Mouse (Mus musculus): ENCODE measurements at regions not wholly inside any gene's neighbourhood (a gene's known extent, or its start where the extent isn't known, plus 50 kb on each side); places are given as distances from the start of the nearest gene placed in this dataset.

DNA sequence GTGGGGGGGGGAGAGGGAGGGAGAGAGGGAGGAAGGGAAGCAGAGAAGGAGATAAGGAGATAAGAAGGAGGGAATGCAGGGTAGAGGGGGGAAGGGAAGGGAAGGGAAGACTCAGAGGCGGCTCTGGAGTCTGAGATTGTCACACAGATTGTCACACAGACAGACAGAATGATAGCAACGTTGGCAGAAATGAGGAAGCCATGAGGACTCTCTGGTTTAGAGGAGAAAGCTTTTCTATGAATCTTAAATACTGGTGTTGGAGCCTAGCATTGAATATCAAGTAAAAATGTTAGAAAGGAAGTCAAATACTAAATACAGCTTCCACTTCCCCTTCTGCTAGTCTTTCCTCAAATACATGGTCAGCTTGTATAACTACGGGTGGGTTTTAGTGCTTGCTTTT, 174.4 kb upstream of the Rbms1 start:
- 47% methylated on average over 3 of the region's 3 CpGs for WGBS
- Histone ChIP-seq H3K36me3 (no peaks in the 10 kb centered on the region), H3K4me1 (peaks cover 12% of the 10 kb centered on the region), H3K4me2 (replicated peaks) (no peak overlapping the region), H3K9ac (no peak overlapping the region), H3K9me3 (replicated peaks) (no peaks in the 10 kb centered on the region), H3K27me3 (no peaks in the 10 kb centered on the region), H3K27ac (replicated peaks) (no peak overlapping the region), H3K4me3 (replicated peaks) (no peak overlapping the region)
- ATAC-seq (ENCODE audit: insufficient number of reproducible peaks, low FRiP score, low TSS enrichment, low read depth): no peak

DNA sequence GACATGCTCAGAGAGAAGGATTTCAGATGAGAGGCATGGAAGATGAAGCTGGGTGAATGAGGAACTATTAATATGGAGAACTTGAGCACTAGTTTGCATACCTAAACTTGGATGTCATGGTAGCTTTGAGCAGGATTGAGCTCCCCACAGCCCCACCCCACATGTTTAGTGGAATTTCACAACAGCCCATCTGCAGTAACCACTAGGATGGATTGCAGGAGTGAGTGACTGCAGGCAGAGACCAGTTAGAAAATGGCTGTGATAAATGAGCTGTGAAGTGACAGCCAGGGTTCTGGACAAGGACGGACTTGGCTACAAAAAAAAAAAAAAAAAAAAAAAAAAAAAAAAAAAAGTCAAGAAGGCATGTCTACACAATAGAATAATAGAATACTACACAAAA, 173.9 kb upstream of the Rbms1 start:
- peaks cover 12% of the 10 kb centered on the region for H3K4me1 ChIP-seq
- no peaks in the 10 kb centered on the region for H3K27me3 ChIP-seq
- WGBS: 35% methylated on average over 1 of the region's 1 CpGs
- H3K27ac ChIP-seq (replicated peaks): no peak overlapping the region
- H3K9ac ChIP-seq: no peak overlapping the region
- H3K9me3 ChIP-seq (replicated peaks): no peaks in the 10 kb centered on the region
- H3K4me2 ChIP-seq (replicated peaks): no peak overlapping the region
- H3K4me3 ChIP-seq (replicated peaks): no peak overlapping the region
- no peak for ATAC-seq (ENCODE audit: insufficient number of reproducible peaks, low FRiP score, low TSS enrichment, low read depth)
- no peaks in the 10 kb centered on the region for H3K36me3 ChIP-seq

DNA sequence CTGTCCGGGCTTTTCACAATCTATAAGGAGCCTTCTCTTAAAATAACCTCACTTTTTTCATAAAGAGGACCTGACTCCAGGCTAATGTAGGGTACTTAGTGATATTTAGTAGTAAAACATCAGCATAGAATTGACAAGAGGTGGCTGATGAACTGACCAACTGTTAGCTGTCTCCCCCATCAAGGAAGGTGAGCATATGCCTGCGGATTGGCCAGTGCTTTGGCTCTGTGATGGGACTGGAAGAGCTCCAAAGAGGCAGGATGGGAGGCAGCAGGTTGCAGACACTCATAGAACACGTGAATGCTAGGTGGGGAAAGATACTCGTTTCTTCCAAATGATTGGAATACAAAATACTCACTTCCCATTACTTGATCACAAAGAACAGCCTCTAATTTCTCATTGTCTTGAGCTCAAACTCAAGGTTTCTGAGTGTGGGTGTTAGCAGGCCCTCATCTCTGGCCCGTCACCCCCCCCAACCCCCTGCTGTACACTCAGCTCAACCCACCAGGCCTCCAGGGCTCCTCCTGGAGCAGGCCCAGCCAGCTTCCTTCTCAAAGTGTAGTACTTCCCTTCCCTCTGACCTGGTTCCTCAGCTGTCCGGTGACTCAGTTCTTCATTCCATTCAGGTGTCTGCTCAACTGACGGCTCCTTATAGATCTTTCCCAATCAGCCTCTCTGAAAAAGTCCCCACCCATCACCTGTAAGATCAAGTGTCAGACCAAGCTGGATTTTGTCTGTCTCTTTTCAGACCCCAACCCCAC, 160.2 kb upstream of the Rbms1 start:
- no peak overlapping the region for H3K27ac ChIP-seq (replicated peaks)
- H3K4me1 ChIP-seq: no peaks in the 10 kb centered on the region
- no peak for ATAC-seq (ENCODE audit: insufficient number of reproducible peaks, low FRiP score, low TSS enrichment, low read depth)
- H3K36me3 ChIP-seq: no peaks in the 10 kb centered on the region
- no peak overlapping the region for H3K4me2 ChIP-seq (replicated peaks)
- no peaks in the 10 kb centered on the region for H3K9me3 ChIP-seq (replicated peaks)
- WGBS: 86% methylated on average over 7 of the region's 7 CpGs
- no peak overlapping the region for H3K4me3 ChIP-seq (replicated peaks)
- no peak overlapping the region for H3K9ac ChIP-seq
- H3K27me3 ChIP-seq: no peaks in the 10 kb centered on the region

DNA sequence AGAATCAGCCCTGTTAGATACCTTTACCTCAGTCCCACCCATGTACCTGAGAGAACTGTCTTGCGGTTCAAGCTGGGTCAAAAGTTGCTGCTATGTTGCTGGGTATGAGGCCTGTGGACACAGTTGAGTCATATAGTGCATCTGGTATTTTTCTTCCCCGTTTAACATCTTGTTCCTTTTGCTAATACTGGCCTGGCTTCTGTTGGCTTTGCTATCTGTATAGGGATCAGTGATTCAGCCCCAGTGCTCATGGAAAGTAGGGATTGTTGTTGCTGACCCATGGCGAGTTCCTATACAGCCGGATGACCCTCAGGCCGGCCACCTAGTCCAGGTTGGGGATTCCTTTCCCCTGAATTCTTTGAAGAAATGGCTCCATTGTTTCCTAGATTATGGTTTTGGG, 158.3 kb upstream of the Rbms1 start:
- no peak for ATAC-seq (ENCODE audit: insufficient number of reproducible peaks, low FRiP score, low TSS enrichment, low read depth)
- Histone ChIP-seq H3K27me3 (no peaks in the 10 kb centered on the region), H3K36me3 (no peaks in the 10 kb centered on the region), H3K9me3 (replicated peaks) (no peaks in the 10 kb centered on the region), H3K9ac (no peak overlapping the region), H3K4me1 (no peaks in the 10 kb centered on the region), H3K27ac (replicated peaks) (no peak overlapping the region), H3K4me2 (replicated peaks) (no peak overlapping the region), H3K4me3 (replicated peaks) (no peak overlapping the region)
- WGBS: 84% methylated on average over 5 of the region's 5 CpGs

DNA sequence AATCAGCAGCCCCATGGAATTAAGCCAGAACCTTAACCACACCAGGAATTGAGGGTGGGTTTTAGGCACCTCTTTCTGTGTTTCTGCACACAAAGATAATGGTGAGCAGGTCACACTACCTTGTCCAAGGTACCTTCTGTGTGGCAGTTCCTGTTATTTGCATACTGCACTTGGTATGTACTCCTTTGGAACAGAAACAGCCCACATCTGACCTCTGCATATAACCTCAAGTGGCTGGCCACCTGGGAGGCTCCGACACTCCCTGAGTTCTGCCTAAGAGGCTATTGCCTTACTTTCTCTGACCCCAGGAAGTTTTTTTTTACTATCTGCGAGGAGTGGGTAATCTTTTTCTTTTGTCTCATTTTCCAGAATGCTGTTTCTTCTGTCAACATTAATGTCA, 151.6 kb upstream of the Rbms1 start:
- no peaks in the 10 kb centered on the region for H3K9me3 ChIP-seq (replicated peaks)
- no peak overlapping the region for H3K4me2 ChIP-seq (replicated peaks)
- H3K36me3 ChIP-seq: no peaks in the 10 kb centered on the region
- H3K9ac ChIP-seq: no peak overlapping the region
- 50% methylated on average over 2 of the region's 2 CpGs for WGBS
- no peak for ATAC-seq (ENCODE audit: insufficient number of reproducible peaks, low FRiP score, low TSS enrichment, low read depth)
- H3K27me3 ChIP-seq: no peaks in the 10 kb centered on the region
- no peak overlapping the region for H3K27ac ChIP-seq (replicated peaks)
- H3K4me1 ChIP-seq: no peaks in the 10 kb centered on the region
- H3K4me3 ChIP-seq (replicated peaks): no peak overlapping the region

DNA sequence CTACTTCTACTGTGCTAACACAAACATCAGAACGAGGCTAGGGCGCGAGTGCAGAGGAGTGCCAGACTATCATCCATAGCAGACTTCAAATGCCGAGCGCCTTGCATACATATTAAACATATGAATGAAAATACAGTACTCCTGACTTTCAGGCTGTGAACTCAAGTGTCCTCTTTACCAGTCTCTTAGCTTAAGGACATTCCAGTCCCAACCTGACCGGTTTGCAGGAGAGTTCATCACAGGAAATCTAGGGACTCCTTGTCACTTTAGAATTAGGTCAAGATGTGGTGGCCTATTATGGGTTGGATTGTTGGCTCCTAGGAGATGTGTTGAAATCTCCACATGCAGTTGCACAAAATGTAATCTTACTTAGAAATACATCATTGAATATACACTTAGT, 150.9 kb upstream of the Rbms1 start:
- H3K36me3 ChIP-seq: no peaks in the 10 kb centered on the region
- 77% methylated on average over 6 of the region's 6 CpGs for WGBS
- H3K27ac ChIP-seq (replicated peaks): no peak overlapping the region
- no peak overlapping the region for H3K4me2 ChIP-seq (replicated peaks)
- no peaks in the 10 kb centered on the region for H3K27me3 ChIP-seq
- H3K4me1 ChIP-seq: no peaks in the 10 kb centered on the region
- H3K4me3 ChIP-seq (replicated peaks): no peak overlapping the region
- H3K9ac ChIP-seq: no peak overlapping the region
- no peak for ATAC-seq (ENCODE audit: insufficient number of reproducible peaks, low FRiP score, low TSS enrichment, low read depth)
- no peaks in the 10 kb centered on the region for H3K9me3 ChIP-seq (replicated peaks)

DNA sequence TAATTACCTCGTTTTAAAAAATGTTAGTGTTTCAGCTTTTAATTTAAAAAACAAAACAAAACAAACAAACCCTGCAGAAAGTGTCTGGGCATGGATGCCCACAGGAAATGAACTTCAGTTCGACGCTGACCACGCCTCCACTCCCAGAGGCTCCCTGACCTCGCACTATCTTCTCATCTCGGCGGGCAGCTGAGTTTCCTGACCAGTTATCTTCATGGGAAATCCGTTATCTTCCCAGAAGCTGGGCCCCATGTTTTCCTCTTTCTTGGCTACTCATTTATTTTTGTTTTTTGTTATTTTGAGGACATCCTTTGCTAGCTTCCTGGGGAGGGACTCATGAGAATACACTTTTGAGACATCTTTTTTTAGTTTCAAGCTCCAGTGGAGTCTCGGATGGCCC, 147.6 kb upstream of the Rbms1 start:
- Histone ChIP-seq H3K27me3 (no peaks in the 10 kb centered on the region), H3K9ac (no peak overlapping the region), H3K9me3 (replicated peaks) (no peaks in the 10 kb centered on the region), H3K4me3 (replicated peaks) (no peak overlapping the region), H3K4me2 (replicated peaks) (no peak overlapping the region), H3K27ac (replicated peaks) (no peak overlapping the region), H3K36me3 (no peaks in the 10 kb centered on the region), H3K4me1 (no peaks in the 10 kb centered on the region)
- ATAC-seq (ENCODE audit: insufficient number of reproducible peaks, low FRiP score, low TSS enrichment, low read depth): no peak
- 58% methylated on average over 9 of the region's 9 CpGs for WGBS

DNA sequence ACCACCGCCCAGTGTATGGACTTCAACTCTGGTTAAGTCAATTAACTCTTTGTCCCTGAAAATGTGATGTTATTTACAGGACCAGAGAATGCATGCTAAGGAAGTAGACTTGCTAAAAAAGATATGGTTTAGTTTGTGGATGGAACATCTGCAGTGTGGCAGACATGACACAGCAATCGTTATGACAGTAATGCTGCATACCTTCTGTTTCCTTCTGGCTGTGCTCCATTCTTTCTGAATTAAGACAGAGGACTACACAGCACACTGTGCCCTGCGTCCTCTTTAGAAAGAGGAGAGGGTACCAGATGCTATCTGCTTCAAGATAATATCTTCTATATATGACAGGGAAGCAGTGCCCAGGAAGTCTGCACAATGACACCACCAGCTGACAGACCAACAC, 146.6 kb upstream of the Rbms1 start:
- no peak for ATAC-seq (ENCODE audit: insufficient number of reproducible peaks, low FRiP score, low TSS enrichment, low read depth)
- Histone ChIP-seq H3K4me3 (replicated peaks) (no peak overlapping the region), H3K9ac (no peak overlapping the region), H3K4me2 (replicated peaks) (no peak overlapping the region), H3K36me3 (no peaks in the 10 kb centered on the region), H3K27me3 (no peaks in the 10 kb centered on the region), H3K9me3 (replicated peaks) (no peaks in the 10 kb centered on the region), H3K4me1 (no peaks in the 10 kb centered on the region), H3K27ac (replicated peaks) (no peak overlapping the region)
- WGBS: 67% methylated on average over 3 of the region's 3 CpGs

DNA sequence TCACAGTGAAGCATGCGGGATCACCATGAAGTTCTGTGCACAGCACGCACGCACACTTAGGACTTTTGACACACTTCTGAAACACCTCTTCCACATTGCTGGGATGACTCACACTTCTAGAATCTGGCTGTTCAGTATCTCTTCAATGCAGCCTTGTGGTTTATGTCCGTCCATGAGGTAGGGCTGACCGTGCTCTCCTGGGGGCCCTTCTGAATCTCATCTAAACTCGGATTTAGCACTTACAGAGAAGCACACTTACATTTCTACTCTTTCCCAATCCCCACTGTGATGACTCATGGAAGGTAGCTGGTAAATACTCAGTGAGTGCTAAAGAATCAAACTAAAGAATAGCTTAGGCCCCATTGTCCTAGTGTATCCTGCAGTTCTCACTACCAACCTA, 142.2 kb upstream of the Rbms1 start:
- Histone ChIP-seq H3K27me3 (no peaks in the 10 kb centered on the region), H3K27ac (replicated peaks) (no peak overlapping the region), H3K4me3 (replicated peaks) (no peak overlapping the region), H3K4me2 (replicated peaks) (no peak overlapping the region), H3K36me3 (no peaks in the 10 kb centered on the region), H3K9ac (no peak overlapping the region), H3K4me1 (no peaks in the 10 kb centered on the region), H3K9me3 (replicated peaks) (no peaks in the 10 kb centered on the region)
- WGBS: 83% methylated on average over 6 of the region's 6 CpGs
- ATAC-seq (ENCODE audit: insufficient number of reproducible peaks, low FRiP score, low TSS enrichment, low read depth): no peak

DNA sequence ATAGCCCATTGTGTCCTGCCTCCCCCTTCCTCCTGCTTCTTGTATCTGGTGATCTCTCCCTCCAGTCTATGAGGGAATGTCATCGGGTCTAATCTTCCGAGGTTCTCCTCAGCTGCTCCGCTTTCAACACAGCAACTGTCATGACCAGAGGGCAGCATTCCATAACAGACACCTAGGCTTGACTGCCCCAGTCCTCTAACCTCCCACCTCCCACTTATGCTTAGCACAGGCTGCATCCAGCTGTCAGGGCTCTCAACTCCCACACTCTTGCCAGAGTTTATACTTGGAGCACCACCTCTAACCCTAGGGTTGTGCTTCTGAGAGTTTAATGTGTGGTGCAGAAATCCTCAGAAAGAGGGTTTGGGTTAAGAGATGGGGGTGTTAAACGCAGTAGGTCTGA, 137.9 kb upstream of the Rbms1 start:
- Histone ChIP-seq H3K4me3 (replicated peaks) (no peak overlapping the region), H3K27ac (replicated peaks) (no peak overlapping the region), H3K9me3 (replicated peaks) (no peaks in the 10 kb centered on the region), H3K36me3 (no peaks in the 10 kb centered on the region), H3K4me1 (no peaks in the 10 kb centered on the region), H3K9ac (no peak overlapping the region), H3K27me3 (no peaks in the 10 kb centered on the region), H3K4me2 (replicated peaks) (no peak overlapping the region)
- no peak for ATAC-seq (ENCODE audit: insufficient number of reproducible peaks, low FRiP score, low TSS enrichment, low read depth)
- WGBS: 76% methylated on average over 4 of the region's 4 CpGs

DNA sequence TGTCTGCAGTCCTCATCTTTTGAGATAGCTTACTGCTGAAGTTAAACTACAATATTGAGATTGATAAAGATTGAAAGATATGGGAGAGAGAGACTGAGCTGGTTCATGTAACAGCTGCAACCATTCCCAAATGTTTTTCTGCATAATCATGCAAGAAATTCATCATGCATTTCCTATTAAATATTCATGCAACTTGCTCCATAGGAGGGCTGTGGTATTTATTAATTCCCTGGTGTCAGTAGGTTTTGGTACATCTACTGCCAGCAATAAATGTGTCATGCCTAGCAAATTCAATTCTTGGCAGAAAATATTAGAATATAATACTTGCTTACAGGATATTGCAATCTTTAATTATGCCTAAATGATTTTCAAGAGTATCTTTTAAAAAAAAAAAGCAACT, 125.5 kb upstream of the Rbms1 start:
- no peaks in the 10 kb centered on the region for H3K9me3 ChIP-seq (replicated peaks)
- no peak overlapping the region for H3K4me2 ChIP-seq (replicated peaks)
- no peak overlapping the region for H3K27ac ChIP-seq (replicated peaks)
- H3K9ac ChIP-seq: no peak overlapping the region
- peaks cover 7% of the 10 kb centered on the region for H3K4me1 ChIP-seq
- no peaks in the 10 kb centered on the region for H3K27me3 ChIP-seq
- no peak overlapping the region for H3K4me3 ChIP-seq (replicated peaks)
- H3K36me3 ChIP-seq: no peaks in the 10 kb centered on the region
- no peak for ATAC-seq (ENCODE audit: insufficient number of reproducible peaks, low FRiP score, low TSS enrichment, low read depth)

DNA sequence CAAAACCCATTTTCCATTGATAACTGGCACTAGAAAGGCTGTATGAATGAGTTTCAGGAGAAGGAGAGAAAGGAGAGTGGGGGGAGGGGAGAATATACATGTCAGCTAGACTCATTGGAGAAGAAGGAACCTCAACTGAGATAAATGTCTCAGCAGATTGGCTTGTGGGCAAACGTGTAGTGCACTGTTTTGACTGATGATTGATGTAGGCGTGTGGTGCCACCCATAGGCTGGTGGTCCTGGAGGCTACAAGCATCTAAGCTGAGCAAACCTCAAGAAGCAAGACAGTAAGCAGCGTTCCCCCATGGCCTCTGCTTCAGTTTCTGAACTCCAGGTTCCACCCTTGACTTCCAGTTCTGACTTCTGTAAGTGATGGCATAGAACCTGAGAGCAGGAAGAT, 121.8 kb upstream of the Rbms1 start:
- no peak for ATAC-seq (ENCODE audit: insufficient number of reproducible peaks, low FRiP score, low TSS enrichment, low read depth)
- Histone ChIP-seq H3K27ac (replicated peaks) (0 out of 2 replicates have a peak overlapping the region, but pooled peaks have one; percentile 30), H3K4me1 (peaks cover 7% of the 10 kb centered on the region), H3K9me3 (replicated peaks) (no peaks in the 10 kb centered on the region), H3K4me3 (replicated peaks) (no peak overlapping the region), H3K36me3 (no peaks in the 10 kb centered on the region), H3K9ac (no peak overlapping the region), H3K4me2 (replicated peaks) (no peak overlapping the region), H3K27me3 (no peaks in the 10 kb centered on the region)
- WGBS: 54% methylated on average over 3 of the region's 3 CpGs

All from embryonic facial prominence, embryonic 15.5 days (tissue).